In genomic region chr9:72661561-72661894, GRCm38 (mm10) we compare ENCODE assay signal across 8 mouse cellular contexts. TPM values are rescaled to one million over a fixed set of nuclear protein-coding genes. Genes with fewer than 3 reads are reported as not detected.
A peak's percentile ranks its signal among the peaks of the same experiment; 100 is the strongest.
DNase-seq lines count a peak whose midpoint lies in the region; ATAC-seq and TF ChIP-seq lines count a peak whose summit lies in the region.

No protein-coding gene starts in this region.

- peak overlapping the region; percentile 94 for H3K4me2 ChIP-seq in heart, embryonic 11.5 days
- H3K4me2 ChIP-seq in forebrain, embryonic 15.5 days (replicated peaks), result peak overlapping the region; percentile 66
- peak overlapping the region; percentile 91 for H3K4me2 ChIP-seq in liver, embryonic 16.5 days (ENCODE audit: low read depth, low read length)

- under 1% methylated on average over 13 of the region's 13 CpGs for WGBS in heart, embryonic 11.5 days (ENCODE audit: insufficient replicate concordance)
- 2% methylated on average over 13 of the region's 13 CpGs for WGBS in forebrain, embryonic 15.5 days
- WGBS in liver, embryonic 16.5 days (ENCODE audit: insufficient replicate concordance), result under 1% methylated on average over 13 of the region's 13 CpGs

- DNase-seq in heart, postnatal 14 days, result no peak
- no peak for DNase-seq in urinary bladder, postnatal 14 days (ENCODE audit: low spot score)
- no peak for DNase-seq in adrenal gland, postnatal 36 days
- DNase-seq in embryo, embryonic 9.5 days (ENCODE audit: extremely low spot score), result no peak

- H3K27me3 ChIP-seq in heart, embryonic 11.5 days (ENCODE audit: control insufficient read depth, insufficient read depth, low read length), result no peaks in the 10 kb centered on the region
- H3K27me3 ChIP-seq in ES-Bruce4 (ENCODE audit: control insufficient read depth, insufficient read depth, low read length, poor library complexity, severe bottlenecking), result no peaks in the 10 kb centered on the region
- no peaks in the 10 kb centered on the region for H3K27me3 ChIP-seq in forebrain, embryonic 15.5 days
- H3K27me3 ChIP-seq in liver, embryonic 16.5 days (ENCODE audit: control insufficient read depth, insufficient read depth, low read depth, low read length), result no peaks in the 10 kb centered on the region

- peaks cover 31% of the 10 kb centered on the region for H3K4me1 ChIP-seq in heart, embryonic 11.5 days (ENCODE audit: control insufficient read depth, insufficient read depth, low read length)
- H3K4me1 ChIP-seq in ES-Bruce4 (ENCODE audit: control insufficient read depth, insufficient read depth, low read length), result peaks cover 6% of the 10 kb centered on the region
- peaks cover 35% of the 10 kb centered on the region for H3K4me1 ChIP-seq in forebrain, embryonic 15.5 days
- peaks cover 40% of the 10 kb centered on the region for H3K4me1 ChIP-seq in liver, embryonic 16.5 days (ENCODE audit: control insufficient read depth, low read depth, low read length)

- H3K4me3 ChIP-seq in heart, embryonic 11.5 days (ENCODE audit: low read depth, low read length), result peak overlapping the region; percentile 89
- H3K4me3 ChIP-seq in ES-Bruce4 (ENCODE audit: low read depth, low read length), result peak overlapping the region; percentile 71
- peak overlapping the region; percentile 99 for H3K4me3 ChIP-seq in forebrain, embryonic 15.5 days
- peak overlapping the region; percentile 88 for H3K4me3 ChIP-seq in liver, embryonic 16.5 days (ENCODE audit: low read depth, low read length)

- no peaks in the 10 kb centered on the region for H3K9me3 ChIP-seq in heart, embryonic 11.5 days (replicated peaks; ENCODE audit: control insufficient read depth, low read length)
- H3K9me3 ChIP-seq in ES-Bruce4 (replicated peaks; ENCODE audit: control insufficient read depth, insufficient read depth, low read length, poor library complexity, severe bottlenecking), result no peaks in the 10 kb centered on the region
- H3K9me3 ChIP-seq in forebrain, embryonic 15.5 days, result no peaks in the 10 kb centered on the region
- H3K9me3 ChIP-seq in liver, embryonic 16.5 days (replicated peaks; ENCODE audit: control insufficient read depth, low read length), result no peaks in the 10 kb centered on the region

- peak overlapping the region; percentile 100 for H3K9ac ChIP-seq in heart, embryonic 11.5 days (ENCODE audit: low read depth, low read length)
- peak overlapping the region; percentile 99 for H3K9ac ChIP-seq in ES-Bruce4 (ENCODE audit: low read depth, poor library complexity, severe bottlenecking)
- H3K9ac ChIP-seq in forebrain, embryonic 15.5 days (replicated peaks), result peak overlapping the region; percentile 100
- peak overlapping the region; percentile 96 for H3K9ac ChIP-seq in liver, embryonic 16.5 days (ENCODE audit: low read depth, low read length)

- peaks cover 6% of the 10 kb centered on the region for H3K36me3 ChIP-seq in heart, embryonic 11.5 days (ENCODE audit: control insufficient read depth, insufficient read depth, low read length)
- H3K36me3 ChIP-seq in ES-Bruce4 (ENCODE audit: control insufficient read depth, insufficient read depth, low read length, poor library complexity, severe bottlenecking), result peaks cover 28% of the 10 kb centered on the region
- peaks cover 8% of the 10 kb centered on the region; the same call in 1 of the 2 replicates for H3K36me3 ChIP-seq in forebrain, embryonic 15.5 days
- peaks cover 6% of the 10 kb centered on the region; the same call in 1 of the 2 replicates for H3K36me3 ChIP-seq in liver, embryonic 16.5 days (ENCODE audit: control insufficient read depth, insufficient read depth)

- TF ChIP-seq CTCF in ES-Bruce4 (IDR thresholded peaks at IDR 0.05; ENCODE audit: low read depth, low read length), result no peak

- ATAC-seq in heart, embryonic 11.5 days (replicated peaks; ENCODE audit: insufficient number of reproducible peaks, low FRiP score, low TSS enrichment), result no peak
- ATAC-seq in forebrain, embryonic 15.5 days (replicated peaks), result no peak
- no peak for ATAC-seq in liver, embryonic 16.5 days (ENCODE audit: low read depth)

- peak overlapping the region; percentile 99 for H3K27ac ChIP-seq in heart, embryonic 11.5 days (ENCODE audit: low read depth, low read length)
- H3K27ac ChIP-seq in ES-Bruce4 (ENCODE audit: insufficient read depth, low read length), result peak overlapping the region; percentile 82
- H3K27ac ChIP-seq in forebrain, embryonic 15.5 days (replicated peaks), result peak overlapping the region; percentile 99
- H3K27ac ChIP-seq in liver, embryonic 16.5 days (ENCODE audit: low read length), result peak overlapping the region; percentile 94

- intact Hi-C loops in heart, postnatal 14 days (cut with DNase I), result no loop called here

- TF ChIP-seq EP300 in ES-Bruce4 (IDR thresholded peaks at IDR 0.05; ENCODE audit: insufficient read depth, low read depth, low read length), result 0 out of 2 replicates have a peak, but pooled peaks have one; percentile 14

- TF ChIP-seq POLR2A in ES-Bruce4 (IDR thresholded peaks at IDR 0.05; ENCODE audit: insufficient read depth, low read length), result peak; percentile 26

RNA-seq across cellular contexts. Expression of gene Nedd4, which starts 0.6 kb away (rescaled TPM):
- polyA plus RNA-seq in heart, embryonic 11.5 days (2014; fragmentation: Nextera tagmentation; extraction: Ambion mirVana), result 555 and 667 TPM in 2 replicates
- total RNA-seq in heart, postnatal 14 days (2021), result 100 to 1,000 TPM; 405 to 416 TPM
- 1,167 and 1,184 TPM in 2 replicates for polyA plus RNA-seq in ES-Bruce4 (2011; ENCODE audit: insufficient read depth, insufficient read length, low read depth, missing spikeins)
- 433 and 447 TPM in 2 replicates for polyA plus RNA-seq in forebrain, embryonic 15.5 days (2015; fragmentation: Nextera tagmentation; extraction: Ambion mirVana)
- 94.7 and 98.2 TPM in 2 replicates for polyA plus RNA-seq in liver, embryonic 16.5 days (2015; fragmentation: Nextera tagmentation; extraction: Ambion mirVana)
- total RNA-seq in adrenal gland, postnatal 36 days (2021), result 100 to 1,000 TPM; 431 to 435 TPM
